Mouse (Mus musculus) intestine, embryonic 14.5 days (tissue): ENCODE results near the gene Ccdc160. TPM values are rescaled to one million over a fixed set of nuclear protein-coding genes. Genes with fewer than 3 reads are reported as not detected.
A peak's percentile ranks its signal among the peaks of the same experiment; 100 is the strongest.

Experiments used
- ATAC-seq: fragments of 200-750 bp; cut with Nextera tagmentation; replicated peaks from 2 replicates; pipeline ENCODE4 v1.8.0; 2017; ENCODE audit warnings: low read depth, moderate number of reproducible peaks, moderate TSS enrichment, moderate library complexity; ENCODE audit not compliant: low FRiP score, low TSS enrichment
- DNase-seq: peaks from one replicate; pipeline ENCODE4 v3.0.0-alpha.2; 2018; ENCODE audit warnings: low spot score
- H3K27ac ChIP-seq: fragments of 300-500 bp; sonication (generic); 2 replicates; pipeline ENCODE4 v1.5.1; 2014; ENCODE audit warnings: low read depth, mild to moderate bottlenecking, control low read depth
- H3K27me3 ChIP-seq: fragments of 300-500 bp; sonication (generic); replicated peaks from 2 replicates; pipeline ENCODE4 v1.6.1; 2014; ENCODE audit warnings: low read length, control low read depth; ENCODE audit not compliant: control insufficient read depth, insufficient read depth
- H3K36me3 ChIP-seq: fragments of 300-500 bp; sonication (generic); 2 replicates; pipeline ENCODE4 v1.6.1; 2014; ENCODE audit warnings: low read length, control low read depth; ENCODE audit not compliant: control insufficient read depth, insufficient read depth
- H3K4me1 ChIP-seq: fragments of 300-500 bp; sonication (generic); replicated peaks from 2 replicates; pipeline ENCODE4 v1.6.1; 2014; ENCODE audit warnings: low read length, control low read depth, mixed read lengths; ENCODE audit not compliant: control insufficient read depth, insufficient read depth
- H3K4me2 ChIP-seq: fragments of 300-500 bp; sonication (generic); 2 replicates; pipeline ENCODE4 v1.6.1; 2014; ENCODE audit warnings: low read length
- H3K4me3 ChIP-seq: fragments of 300-500 bp; sonication (generic); 2 replicates; pipeline ENCODE4 v1.5.1; 2014; ENCODE audit warnings: low read depth, low read length, control low read depth, mixed read lengths
- H3K9ac ChIP-seq: fragments of 300-500 bp; sonication (generic); 2 replicates; pipeline ENCODE4 v1.6.1; 2014; ENCODE audit warnings: mild to moderate bottlenecking, low read length
- H3K9me3 ChIP-seq: fragments of 300-500 bp; sonication (generic); 2 replicates; pipeline ENCODE4 v1.6.1; 2016; ENCODE audit warnings: low read length, control low read depth; ENCODE audit not compliant: control insufficient read depth
- WGBS: fragments of 180-500 bp; shearing (Covaris S2); extraction: QIAGEN DNeasy Blood & Tissue Kit; methylation state at CpG from one replicate; pipeline ENCODE4 v1.1.7; 2014; 5-methylcytosine and 5-hydroxymethylcytosine counted together
- microRNA counts: library from miRNA; unstranded; fragments of <30 nt; microRNA quantifications from one replicate; lab custom pipeline; 2016
- microRNA-seq: library from miRNA; unstranded; fragments of <30 nt; microRNA quantifications from one replicate; pipeline ENCODE4, GENCODE M21; 2016
- polyA plus RNA-seq: library from polyadenylated mRNA; unstranded; fragments of >200 nt; fragmentation: Nextera tagmentation; extraction: Ambion mirVana; gene quantifications from 2 replicates; pipeline ENCODE4 v1.2.1, GENCODE M21; 2014

Gene Ccdc160
- polyA plus RNA-seq, 1 experiment from 2014 or later = 3.3 TPM

DNA sequence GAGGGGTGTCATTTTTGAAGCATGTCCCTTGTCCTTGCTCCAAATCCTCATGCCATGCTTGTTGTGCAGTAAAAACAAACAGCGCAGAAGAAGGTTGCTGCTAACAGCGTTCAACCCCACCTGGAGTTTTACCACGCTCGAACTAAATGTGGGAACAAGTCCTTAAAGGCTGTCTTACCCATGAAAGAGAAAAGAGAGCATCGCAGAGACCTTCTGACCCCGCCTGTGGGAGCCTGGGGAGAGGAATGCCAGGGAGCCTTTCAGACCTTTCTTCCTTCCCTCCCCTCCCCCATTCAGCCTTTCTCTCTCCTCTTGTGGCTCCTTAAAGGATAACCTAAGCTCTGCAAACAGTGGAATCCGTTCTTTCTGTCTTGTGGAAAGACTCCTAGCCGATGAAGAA lies 4.8 kb downstream of the Ccdc160 start:
- WGBS = 20% methylated on average over 8 of the region's 8 CpGs

DNA sequence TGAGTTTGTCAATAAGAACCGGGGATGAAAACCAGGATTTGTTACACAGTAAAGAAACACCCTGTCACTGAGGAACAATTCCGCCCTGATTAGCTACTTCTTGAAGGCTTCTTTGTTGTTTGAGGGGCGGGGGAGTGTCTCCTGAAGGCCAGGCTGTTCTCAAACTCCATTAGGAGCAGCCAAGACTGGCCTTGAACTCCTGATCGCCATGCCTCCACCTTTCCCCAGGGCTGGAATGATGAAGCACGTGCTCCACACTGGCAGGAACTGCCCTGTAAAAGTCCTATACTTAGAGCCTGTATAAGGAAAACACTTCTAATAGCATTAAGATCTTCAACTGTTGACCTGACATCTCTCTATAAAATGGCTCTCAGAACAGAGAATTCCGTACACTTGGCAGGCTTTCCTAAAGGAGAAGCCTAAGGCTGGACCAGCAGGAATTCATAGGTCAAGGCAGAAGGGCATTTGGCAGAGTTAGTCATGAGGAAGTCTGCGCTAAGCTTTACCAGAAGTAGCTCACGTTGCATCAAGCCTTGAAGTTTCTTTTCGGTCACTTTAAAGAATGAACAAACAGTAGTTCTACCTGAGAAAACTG lies 6.1 kb downstream of the Ccdc160 start:
- Histone ChIP-seq H3K27me3 (no peaks in the 10 kb centered on the region), H3K9me3 (no peaks in the 10 kb centered on the region), H3K4me3 (no peak overlapping the region), H3K36me3 (no peaks in the 10 kb centered on the region), H3K27ac (no peak overlapping the region), H3K4me2 (no peak overlapping the region), H3K9ac (no peak overlapping the region), H3K4me1 (peaks cover 5% of the 10 kb centered on the region; the same call in 1 of the 2 replicates)
- DNase-seq = no peak
- WGBS = 61% methylated on average over 9 of the region's 9 CpGs
- ATAC-seq = no peak

More for the DNA sequence above, 4.8 kb downstream of the Ccdc160 start:
- Histone ChIP-seq H3K9me3 (no peaks in the 10 kb centered on the region), H3K27ac (no peak overlapping the region), H3K4me3 (no peak overlapping the region), H3K36me3 (no peaks in the 10 kb centered on the region), H3K4me1 (peaks cover 5% of the 10 kb centered on the region; the same call in 1 of the 2 replicates), H3K9ac (no peak overlapping the region), H3K4me2 (no peak overlapping the region), H3K27me3 (no peaks in the 10 kb centered on the region)
- DNase-seq (no peak), ATAC-seq (no peak)

GRCm38 (mm10) chrX:52798255-52798654 lies 7.3 kb downstream of the Ccdc160 start:
- WGBS = 67% methylated on average over 14 of the region's 14 CpGs
- no peak overlapping the region for H3K9ac ChIP-seq
- no peak overlapping the region for H3K4me2 ChIP-seq
- DNase-seq (no peak), ATAC-seq (no peak)
- H3K9me3 ChIP-seq = no peaks in the 10 kb centered on the region
- H3K27me3 ChIP-seq = no peaks in the 10 kb centered on the region
- no peak overlapping the region for H3K4me3 ChIP-seq
- H3K36me3 ChIP-seq = no peaks in the 10 kb centered on the region
- H3K27ac ChIP-seq = no peak overlapping the region
- H3K4me1 ChIP-seq = peaks cover 5% of the 10 kb centered on the region; the same call in 1 of the 2 replicates

DNA sequence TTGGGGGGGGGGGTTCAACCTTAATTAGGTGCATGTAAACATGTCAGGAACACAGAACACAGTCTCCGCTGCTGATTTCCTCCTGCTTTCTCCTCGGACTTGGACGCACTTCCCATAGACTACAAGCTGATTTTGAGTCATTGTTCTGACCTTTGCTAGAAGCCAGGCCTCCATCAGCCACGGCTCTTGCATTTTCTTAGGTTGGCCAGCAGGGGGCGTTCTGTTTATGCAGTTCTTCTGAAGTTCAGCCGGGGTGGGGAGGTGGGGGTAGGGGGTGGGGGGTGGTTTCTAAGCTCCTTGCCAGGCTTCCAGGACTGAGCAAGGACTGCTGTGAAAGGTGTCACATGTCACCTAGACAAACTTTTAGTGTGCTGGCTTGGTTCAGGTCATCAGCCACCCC lies 8.6 kb downstream of the Ccdc160 start:
- Histone ChIP-seq H3K9ac (no peak overlapping the region), H3K9me3 (no peaks in the 10 kb centered on the region), H3K4me1 (peaks cover 5% of the 10 kb centered on the region; the same call in 1 of the 2 replicates), H3K4me2 (no peak overlapping the region), H3K27ac (no peak overlapping the region), H3K36me3 (no peaks in the 10 kb centered on the region), H3K27me3 (no peaks in the 10 kb centered on the region), H3K4me3 (no peak overlapping the region)
- WGBS = 39% methylated on average over 6 of the region's 6 CpGs
- DNase-seq (no peak), ATAC-seq (no peak)

DNA sequence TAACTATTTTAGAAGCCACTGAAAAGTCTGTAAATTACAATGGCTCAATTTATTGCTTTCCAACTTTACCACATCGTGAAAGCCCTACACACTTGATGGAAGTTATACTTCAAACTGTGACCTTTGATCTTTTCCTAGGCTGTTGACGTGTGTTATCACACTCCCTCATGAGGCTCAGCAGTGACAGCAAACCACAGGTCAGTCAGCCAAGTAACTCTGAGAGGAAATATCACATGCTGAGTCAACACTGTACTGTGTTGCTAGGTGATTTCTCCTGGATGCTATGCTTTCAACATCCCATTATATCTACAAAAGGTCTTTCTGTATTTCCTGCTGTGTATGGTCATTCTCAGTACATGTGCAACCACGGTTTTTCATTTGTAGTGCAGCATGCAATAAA lies 28.3 kb downstream of the Ccdc160 start:
- no peaks in the 10 kb centered on the region for H3K4me1 ChIP-seq
- 29% methylated on average over 3 of the region's 3 CpGs for WGBS
- ATAC-seq (no peak), DNase-seq (no peak)
- H3K27me3 ChIP-seq = no peaks in the 10 kb centered on the region
- no peak overlapping the region for H3K27ac ChIP-seq
- no peak overlapping the region for H3K4me3 ChIP-seq
- no peak overlapping the region for H3K9ac ChIP-seq
- H3K4me2 ChIP-seq = no peak overlapping the region
- no peaks in the 10 kb centered on the region for H3K36me3 ChIP-seq
- no peaks in the 10 kb centered on the region for H3K9me3 ChIP-seq

MicroRNAs encoded within 50 kb of the gene (microRNA counts, 519-probe panel; counts per million panel counts)
- microRNA mmu-miR-106a+mmu-miR-17 (lab: Ali Mortazavi, UCI) (6,037 counts per million, percentile 96 among the panel's probes with 10 or more counts), microRNA mmu-miR-18b (lab: Ali Mortazavi, UCI) (not detected), microRNA mmu-miR-363 (lab: Ali Mortazavi, UCI) (2,446 counts per million, percentile 24 among the panel's probes with 10 or more counts)

Small RNA genes lying within 50 kb of the gene (microRNA-seq; reads per million reads assigned to microRNA genes)
- 931 reads per million, percentile 78 among the genes with 10 or more reads in this experiment for gene Mir106a
- gene Mir18b = 71.8 reads per million, percentile 55 among the genes with 10 or more reads in this experiment
- 10.7 reads per million, percentile 40 among the genes with 10 or more reads in this experiment for gene Mir19b-2
- gene Mir20b = 644 reads per million, percentile 74 among the genes with 10 or more reads in this experiment
- 676 reads per million, percentile 75 among the genes with 10 or more reads in this experiment for gene Mir363
- gene Mir92-2 = 215 reads per million, percentile 67 among the genes with 10 or more reads in this experiment

Other genes starting within 250 kb of the Ccdc160 start
- 634 and 708 TPM in 2 replicates for gene Gpc3, start 177.2 kb upstream of the Ccdc160 start, polyA plus RNA-seq
- gene Phf6, start 121.1 kb downstream of the Ccdc160 start, polyA plus RNA-seq = 37.2 and 39.9 TPM in 2 replicates
- 220 and 223 TPM in 2 replicates for gene Hprt, start 196.9 kb downstream of the Ccdc160 start, polyA plus RNA-seq